Mouse (Mus musculus) hindbrain, embryonic 15.5 days (tissue): ENCODE data around the gene Olfr3. TPM values are rescaled to one million over a fixed set of nuclear protein-coding genes. Genes with fewer than 3 reads are reported as not detected.

ENCODE experiments used
- ATAC-seq: fragments of 200-750 bp; cut with Nextera tagmentation; 2 replicates; pipeline ENCODE4 v1.8.0; 2017; ENCODE audit warnings: low read depth, moderate number of reproducible peaks, moderate TSS enrichment; ENCODE audit not compliant: low FRiP score
- H3K27ac ChIP-seq: fragments of 300-500 bp; sonication (generic); replicated peaks from 2 replicates; pipeline ENCODE4 v1.5.1; 2015; ENCODE audit warnings: mild to moderate bottlenecking, inconsistent platforms
- H3K27me3 ChIP-seq: fragments of 300-500 bp; sonication (generic); 2 replicates; pipeline ENCODE4 v1.6.1; 2015; ENCODE audit warnings: control low read depth, inconsistent platforms
- H3K36me3 ChIP-seq: fragments of 300-500 bp; sonication (generic); 2 replicates; pipeline ENCODE4 v1.6.1; 2015; ENCODE audit warnings: control low read depth, inconsistent platforms
- H3K4me1 ChIP-seq: fragments of 300-500 bp; sonication (generic); replicated peaks from 2 replicates; pipeline ENCODE4 v1.6.1; 2015; ENCODE audit warnings: control low read depth, inconsistent platforms
- H3K4me2 ChIP-seq: fragments of 300-500 bp; sonication (generic); 2 replicates; pipeline ENCODE4 v1.6.1; 2015; ENCODE audit warnings: moderate library complexity, mild to moderate bottlenecking, inconsistent platforms
- H3K4me3 ChIP-seq: fragments of 300-500 bp; sonication (generic); 2 replicates; pipeline ENCODE4 v1.5.1; 2015; ENCODE audit warnings: mild to moderate bottlenecking, inconsistent platforms
- H3K9ac ChIP-seq: fragments of 300-500 bp; sonication (generic); 2 replicates; pipeline ENCODE4 v1.6.1; 2015; ENCODE audit warnings: inconsistent platforms
- H3K9me3 ChIP-seq: fragments of 300-500 bp; sonication (generic); 2 replicates; pipeline ENCODE4 v1.6.1; 2016; ENCODE audit warnings: control low read depth, inconsistent platforms
- WGBS: fragments of 180-500 bp; shearing (Covaris S2); methylation state at CpG from one replicate; pipeline ENCODE4 v1.1.7; 2015; 5-methylcytosine and 5-hydroxymethylcytosine counted together
- polyA plus RNA-seq: library from polyadenylated mRNA; unstranded; fragments of >200 nt; fragmentation: Nextera tagmentation; extraction: Ambion mirVana; gene quantifications from 2 replicates; pipeline ENCODE4 v1.2.1, GENCODE M21; 2015

Gene Olfr3
- not detected in 2 replicates for polyA plus RNA-seq

DNA sequence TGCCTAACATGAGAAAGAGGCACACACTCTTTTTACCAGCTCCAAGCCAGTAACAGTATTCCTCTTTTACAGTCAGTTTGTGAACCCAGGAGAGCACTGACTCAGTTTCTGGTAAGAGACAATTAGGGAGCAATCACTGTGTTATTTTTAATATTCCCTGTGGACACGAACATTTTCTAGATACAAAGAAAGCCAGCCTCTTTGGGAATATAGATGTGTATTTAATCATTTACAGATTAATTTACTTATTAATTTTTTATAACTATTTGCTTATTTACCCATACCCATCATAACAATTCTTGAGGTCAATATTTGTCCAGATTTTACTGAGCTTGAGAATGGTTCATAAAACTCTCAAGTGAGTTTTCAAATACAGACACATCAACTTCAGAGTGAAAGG, at the start of gene Olfr3:
Gene Olfr3 (minus strand): TSS at position 101 of the 400 bp plus-strand sequence.
- H3K9me3 ChIP-seq: peaks cover 6% of the 10 kb centered on the region; the same call in 1 of the 2 replicates
- ATAC-seq: no peak
- 79% methylated on average over 1 of the region's 1 CpGs for WGBS

DNA sequence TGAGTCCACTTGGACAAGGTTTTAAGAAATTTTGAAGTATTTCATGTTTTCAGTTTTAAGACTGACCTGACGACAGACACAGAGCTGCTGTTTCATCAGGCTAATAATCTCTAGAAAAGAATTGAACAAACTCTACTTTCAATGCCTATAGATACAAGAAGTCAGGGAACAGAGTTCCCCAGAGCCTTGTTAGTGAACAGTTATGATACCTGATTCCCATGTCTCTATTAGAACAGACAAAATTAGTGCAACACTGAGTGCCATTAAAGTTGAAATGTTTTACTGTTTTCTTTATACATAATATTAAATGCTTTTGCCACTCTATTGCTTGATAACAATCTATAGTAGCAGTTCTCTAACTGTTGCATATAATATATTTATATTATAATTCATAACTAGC, 45.7 kb upstream of the Olfr3 start, which contains the start of gene Olfr351:
Gene Olfr351 (minus strand): TSS at position 101 of the 400 bp plus-strand sequence.
- Histone ChIP-seq H3K27me3 (no peaks in the 10 kb centered on the region), H3K27ac (no peak within 1 kb of the TSS), H3K4me3 (no peak within 1 kb of the TSS), H3K36me3 (no peaks in the 10 kb centered on the region), H3K9ac (no peak within 1 kb of the TSS), H3K4me2 (no peak within 1 kb of the TSS), H3K4me1 (no peaks in the 10 kb centered on the region), H3K9me3 (no peaks in the 10 kb centered on the region)
- ATAC-seq: no peak
- WGBS: 90% methylated on average over 1 of the region's 1 CpGs

More for the DNA sequence above, at the start of gene Olfr3:
- Histone ChIP-seq H3K36me3 (no peaks in the 10 kb centered on the region), H3K4me2 (no peak within 1 kb of the TSS), H3K4me1 (no peaks in the 10 kb centered on the region), H3K27me3 (no peaks in the 10 kb centered on the region), H3K9ac (no peak within 1 kb of the TSS), H3K27ac (no peak within 1 kb of the TSS), H3K4me3 (no peak within 1 kb of the TSS)

DNA sequence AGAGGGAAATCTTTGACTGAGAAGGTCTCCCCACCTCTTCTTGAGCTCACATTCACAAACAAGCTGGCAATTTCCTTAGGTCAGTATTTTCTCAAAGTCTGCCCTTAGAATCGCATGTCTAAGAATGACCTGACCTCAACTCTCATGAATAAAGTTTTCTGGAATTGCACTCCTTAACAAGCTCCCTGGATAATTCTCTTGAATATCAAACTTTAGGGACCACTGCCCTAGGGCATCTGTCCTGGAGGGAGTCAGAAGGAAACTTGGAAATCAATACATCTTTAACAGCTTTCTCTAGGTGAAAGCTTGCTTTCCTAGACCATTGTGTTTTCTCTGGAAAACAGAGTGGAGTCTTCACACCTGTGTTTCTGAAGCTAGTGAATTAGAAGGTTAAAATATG, 29.2 kb upstream of the Olfr3 start, which contains the start of gene Olfr350:
Gene Olfr350 (plus strand): TSS at position 301 of the 400 bp plus-strand sequence.
- Histone ChIP-seq H3K4me2 (no peak within 1 kb of the TSS), H3K4me1 (no peaks in the 10 kb centered on the region), H3K4me3 (no peak within 1 kb of the TSS), H3K9ac (no peak within 1 kb of the TSS), H3K27ac (no peak within 1 kb of the TSS), H3K9me3 (no peaks in the 10 kb centered on the region; the same call in 1 of the 2 replicates), H3K27me3 (no peaks in the 10 kb centered on the region), H3K36me3 (no peaks in the 10 kb centered on the region)
- no peak for ATAC-seq
- WGBS: 83% methylated on average over 1 of the region's 1 CpGs

DNA sequence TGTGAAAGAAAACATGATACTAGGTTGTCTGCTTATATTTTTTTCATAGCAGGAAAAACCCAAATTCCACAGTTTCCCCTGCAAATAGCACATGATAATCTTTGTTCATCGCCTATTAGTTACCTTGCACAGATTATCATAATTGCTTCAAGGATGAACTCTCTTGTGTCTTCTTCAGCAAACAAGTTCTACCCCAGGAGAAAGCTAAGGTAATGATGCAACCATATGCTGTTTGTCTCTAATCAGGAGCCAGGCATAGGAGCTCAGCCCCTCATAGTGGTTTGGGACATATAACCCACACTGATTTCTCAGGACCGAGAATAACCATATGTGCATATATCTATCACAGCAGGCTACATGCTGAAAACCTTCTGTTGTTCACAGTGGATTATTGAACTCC, 26.6 kb downstream of the Olfr3 start, which contains the start of gene Olfr50:
Gene Olfr50 (plus strand): TSS at position 301 of the 400 bp plus-strand sequence.
- H3K4me3 ChIP-seq: no peak within 1 kb of the TSS
- WGBS: 83% methylated on average over 2 of the region's 2 CpGs
- H3K9ac ChIP-seq: no peak within 1 kb of the TSS
- no peak within 1 kb of the TSS for H3K27ac ChIP-seq
- H3K9me3 ChIP-seq: peaks cover 15% of the 10 kb centered on the region
- no peak within 1 kb of the TSS for H3K4me2 ChIP-seq
- no peaks in the 10 kb centered on the region for H3K27me3 ChIP-seq
- H3K36me3 ChIP-seq: no peaks in the 10 kb centered on the region
- H3K4me1 ChIP-seq: no peaks in the 10 kb centered on the region
- no peak for ATAC-seq

DNA sequence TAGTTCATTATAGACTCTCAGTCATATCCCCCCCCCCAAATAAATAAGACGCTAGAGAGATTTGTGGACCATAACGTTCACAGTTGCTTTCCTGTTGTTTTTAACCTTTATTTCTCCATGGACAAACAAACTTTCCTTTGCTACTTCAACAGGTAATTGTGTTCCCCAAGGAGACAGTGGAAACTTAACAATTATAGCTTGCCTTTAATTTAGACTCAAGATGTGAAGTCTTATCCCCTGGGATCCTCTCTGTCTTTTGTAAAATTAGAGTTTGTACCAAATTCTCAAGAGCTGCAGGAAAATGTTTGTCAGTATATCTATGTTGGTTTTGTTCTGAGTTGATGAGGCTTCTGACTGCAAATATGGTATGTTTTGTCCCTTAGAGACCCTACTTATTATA, 32.9 kb downstream of the Olfr3 start, which contains the start of gene Olfr348:
Gene Olfr348 (plus strand): TSS at position 301 of the 400 bp plus-strand sequence.
- Histone ChIP-seq H3K36me3 (no peaks in the 10 kb centered on the region), H3K4me3 (no peak within 1 kb of the TSS), H3K4me2 (no peak within 1 kb of the TSS), H3K27me3 (no peaks in the 10 kb centered on the region), H3K9ac (no peak within 1 kb of the TSS), H3K4me1 (no peaks in the 10 kb centered on the region), H3K9me3 (peaks cover 10% of the 10 kb centered on the region), H3K27ac (no peak within 1 kb of the TSS)
- 74% methylated on average over 2 of the region's 2 CpGs for WGBS
- no peak for ATAC-seq

Other genes with a start within 250 kb of the Olfr3 start
- gene Olfr345, start 177.0 kb downstream of the Olfr3 start, polyA plus RNA-seq: not detected in 2 replicates
- gene Olfr346, start 131.2 kb downstream of the Olfr3 start, polyA plus RNA-seq: not detected in 2 replicates
- not detected in 2 replicates for gene Olfr347, start 85.1 kb downstream of the Olfr3 start, polyA plus RNA-seq
- gene Olfr348, start 32.8 kb downstream of the Olfr3 start, polyA plus RNA-seq: not detected in 2 replicates
- gene Olfr50, start 26.5 kb downstream of the Olfr3 start, polyA plus RNA-seq: not detected in 2 replicates
- gene Olfr350, start 29.3 kb upstream of the Olfr3 start, polyA plus RNA-seq: not detected in 2 replicates
- gene Olfr351, start 45.6 kb upstream of the Olfr3 start, polyA plus RNA-seq: not detected in 2 replicates
- gene Olfr352, start 51.4 kb upstream of the Olfr3 start, polyA plus RNA-seq: not detected in 2 replicates
- not detected in 2 replicates for gene Olfr353, start 75.9 kb upstream of the Olfr3 start, polyA plus RNA-seq
- gene Olfr354, start 88.6 kb upstream of the Olfr3 start, polyA plus RNA-seq: not detected in 2 replicates
- not detected in 2 replicates for gene Olfr355, start 111.9 kb upstream of the Olfr3 start, polyA plus RNA-seq
- gene Olfr356, start 120.1 kb upstream of the Olfr3 start, polyA plus RNA-seq: not detected in 2 replicates
- gene Olfr357, start 176.8 kb upstream of the Olfr3 start, polyA plus RNA-seq: not detected in 2 replicates
- gene Olfr358, start 192.3 kb upstream of the Olfr3 start, polyA plus RNA-seq: not detected in 2 replicates
- not detected in 2 replicates for gene Olfr360, start 248.7 kb upstream of the Olfr3 start, polyA plus RNA-seq